Mouse (Mus musculus) cerebellum, postnatal 25 days (tissue): ENCODE measurements around the gene Taar7a.

Experiments
- DNase-seq, 2 experiments: peaks; one replicate each; pipeline ENCODE4 v3.0.0; 2021; ENCODE audit warnings: mixed read lengths in 2 of 2

The Taar7a gene

GRCm38 (mm10) chr10:23993381-23993780 lies at the start of gene Taar7a:
Gene Taar7a (minus strand): TSS chr10:23993481.
- DNase-seq, result no peak

- DNase-seq, result no peak
Observed at GRCm38 (mm10) chr10:24040120-24040869, 47.0 kb upstream of the Taar7a start.

- no peak for DNase-seq
Observed at GRCm38 (mm10) chr10:24037314-24037713, 44.0 kb upstream of the Taar7a start, which contains the start of gene Taar7e. Gene Taar7e (plus strand): TSS chr10:24037614.

GRCm38 (mm10) chr10:24031347-24031746 lies 38.1 kb upstream of the Taar7a start:
- no peak for DNase-seq

- no peak for DNase-seq
Observed at GRCm38 (mm10) chr10:24026922-24027321, 33.6 kb upstream of the Taar7a start, which contains the start of gene Taar7d. Gene Taar7d (plus strand): TSS chr10:24027222.

GRCm38 (mm10) chr10:24008143-24008542 lies 14.9 kb upstream of the Taar7a start:
- no peak for DNase-seq

GRCm38 (mm10) chr10:24007034-24007433 lies 13.8 kb upstream of the Taar7a start:
- DNase-seq, result no peak

GRCm38 (mm10) chr10:24006442-24006841 lies 13.2 kb upstream of the Taar7a start:
- DNase-seq, result no peak

- no peak for DNase-seq
Observed at GRCm38 (mm10) chr10:23999639-24000038, 6.4 kb upstream of the Taar7a start, which contains the start of gene Taar7b. Gene Taar7b (plus strand): TSS chr10:23999939.

GRCm38 (mm10) chr10:23986419-23986818 lies 6.9 kb downstream of the Taar7a start:
- no peak for DNase-seq

- DNase-seq, result no peak
Observed at GRCm38 (mm10) chr10:23985546-23985945, 7.7 kb downstream of the Taar7a start, which contains the start of gene Taar6. Gene Taar6 (minus strand): TSS chr10:23985646.

- DNase-seq, result peak; percentile 68 to 78
Observed at GRCm38 (mm10) chr10:23978901-23979705, 14.2 kb downstream of the Taar7a start.

GRCm38 (mm10) chr10:23977958-23978357 lies 15.3 kb downstream of the Taar7a start:
- DNase-seq, result no peak

GRCm38 (mm10) chr10:23971256-23971655 lies 22.0 kb downstream of the Taar7a start:
- DNase-seq, result peak; percentile 25 to 26

GRCm38 (mm10) chr10:23970656-23971165 lies 22.6 kb downstream of the Taar7a start, which contains the start of gene Taar5:
Gene Taar5 (plus strand): TSS chr10:23970706.
- no peak for DNase-seq

GRCm38 (mm10) chr10:23964921-23965610 lies 28.2 kb downstream of the Taar7a start:
- no peak for DNase-seq

- peak in 1 of 2 experiments; percentile 33 for DNase-seq
Observed at GRCm38 (mm10) chr10:23963444-23963843, 29.8 kb downstream of the Taar7a start.

GRCm38 (mm10) chr10:23960444-23960915 lies 32.8 kb downstream of the Taar7a start, which contains the start of gene Taar4:
Gene Taar4 (plus strand): TSS chr10:23960494.
- no peak for DNase-seq

- peak in 1 of 2 experiments; percentile 33 for DNase-seq
Observed at GRCm38 (mm10) chr10:23959071-23959470, 34.2 kb downstream of the Taar7a start.

GRCm38 (mm10) chr10:23951714-23952113 lies 41.6 kb downstream of the Taar7a start:
- peak; percentile 69 to 72 for DNase-seq

- DNase-seq, result no peak
Observed at GRCm38 (mm10) chr10:23949508-23950005, 43.7 kb downstream of the Taar7a start, which contains the start of gene Taar3. Gene Taar3 (plus strand): TSS chr10:23949558.

- DNase-seq, result peak; percentile 34 to 53
Observed at GRCm38 (mm10) chr10:23948026-23948425, 45.3 kb downstream of the Taar7a start.
